Mouse (Mus musculus): ENCODE measurements at regions not wholly inside any gene's neighbourhood (a gene's known extent, or its start where the extent isn't known, plus 50 kb on each side); places are given as distances from the start of the nearest gene placed in this dataset.
A peak's percentile ranks its signal among the peaks of the same experiment; 100 is the strongest.

- Histone ChIP-seq H3K9me3 (peaks cover 5% of the 10 kb centered on the region; the same call in 1 of the 2 replicates), H3K4me2 (no peak overlapping the region), H3K9ac (no peak overlapping the region), H3K36me3 (no peaks in the 10 kb centered on the region), H3K27me3 (replicated peaks) (no peaks in the 10 kb centered on the region), H3K4me1 (no peaks in the 10 kb centered on the region), H3K4me3 (no peak overlapping the region), H3K27ac (replicated peaks) (no peak overlapping the region)
- WGBS: 49% methylated on average over 4 of the region's 4 CpGs
- no peak for ATAC-seq (ENCODE audit: extremely low read depth, insufficient number of reproducible peaks, low FRiP score, low TSS enrichment)
These were observed 2157.1 kb downstream of the 4930444P10Rik start for GRCm38 (mm10) chr1:13935938-13936491.

- no peak overlapping the region for H3K4me3 ChIP-seq
- ATAC-seq (ENCODE audit: extremely low read depth, insufficient number of reproducible peaks, low FRiP score, low TSS enrichment): no peak
- no peak overlapping the region for H3K9ac ChIP-seq
- H3K9me3 ChIP-seq: no peaks in the 10 kb centered on the region
- WGBS: 71% methylated on average over 2 of the region's 2 CpGs
- no peak overlapping the region for H3K4me2 ChIP-seq
- no peak overlapping the region for H3K27ac ChIP-seq (replicated peaks)
- no peaks in the 10 kb centered on the region for H3K27me3 ChIP-seq (replicated peaks)
- H3K36me3 ChIP-seq: no peaks in the 10 kb centered on the region
- H3K4me1 ChIP-seq: peaks cover 12% of the 10 kb centered on the region
These were observed 2164.4 kb downstream of the 4930444P10Rik start for GRCm38 (mm10) chr1:13928679-13929078.

GRCm38 (mm10) chr1:13927964-13928363 lies 2165.2 kb downstream of the 4930444P10Rik start:
- no peak overlapping the region for H3K4me3 ChIP-seq
- no peak overlapping the region for H3K27ac ChIP-seq (replicated peaks)
- ATAC-seq (ENCODE audit: extremely low read depth, insufficient number of reproducible peaks, low FRiP score, low TSS enrichment): no peak
- no peak overlapping the region for H3K9ac ChIP-seq
- no peaks in the 10 kb centered on the region for H3K27me3 ChIP-seq (replicated peaks)
- no peak overlapping the region for H3K4me2 ChIP-seq
- H3K4me1 ChIP-seq: peaks cover 12% of the 10 kb centered on the region
- 48% methylated on average over 2 of the region's 2 CpGs for whole genome bisulfite sequencing
- H3K36me3 ChIP-seq: no peaks in the 10 kb centered on the region
- H3K9me3 ChIP-seq: no peaks in the 10 kb centered on the region

GRCm38 (mm10) chr1:13925994-13926393 lies 2167.1 kb downstream of the 4930444P10Rik start:
- peaks cover 12% of the 10 kb centered on the region for H3K4me1 ChIP-seq
- no peak for ATAC-seq (ENCODE audit: extremely low read depth, insufficient number of reproducible peaks, low FRiP score, low TSS enrichment)
- H3K4me3 ChIP-seq: no peak overlapping the region
- H3K4me2 ChIP-seq: no peak overlapping the region
- H3K9me3 ChIP-seq: peaks cover 15% of the 10 kb centered on the region
- no peaks in the 10 kb centered on the region for H3K36me3 ChIP-seq
- H3K27ac ChIP-seq (replicated peaks): peak overlapping the region; percentile 43
- no peaks in the 10 kb centered on the region for H3K27me3 ChIP-seq (replicated peaks)
- 33% methylated on average over 2 of the region's 2 CpGs for WGBS
- H3K9ac ChIP-seq: no peak overlapping the region

- Histone ChIP-seq H3K4me2 (no peak overlapping the region), H3K27me3 (replicated peaks) (no peaks in the 10 kb centered on the region), H3K27ac (replicated peaks) (no peak overlapping the region), H3K9ac (no peak overlapping the region), H3K9me3 (no peaks in the 10 kb centered on the region), H3K36me3 (no peaks in the 10 kb centered on the region), H3K4me3 (no peak overlapping the region), H3K4me1 (no peaks in the 10 kb centered on the region)
- ATAC-seq (ENCODE audit: extremely low read depth, insufficient number of reproducible peaks, low FRiP score, low TSS enrichment): no peak
- 81% methylated on average over 5 of the region's 5 CpGs for WGBS
These were observed 2177.9 kb downstream of the 4930444P10Rik start for GRCm38 (mm10) chr1:13915216-13915615.

- no peaks in the 10 kb centered on the region for H3K36me3 ChIP-seq
- no peaks in the 10 kb centered on the region for H3K27me3 ChIP-seq (replicated peaks)
- H3K27ac ChIP-seq (replicated peaks): no peak overlapping the region
- H3K4me3 ChIP-seq: no peak overlapping the region
- 70% methylated on average over 2 of the region's 2 CpGs for WGBS
- no peak overlapping the region for H3K4me2 ChIP-seq
- no peak overlapping the region for H3K9ac ChIP-seq
- no peaks in the 10 kb centered on the region for H3K9me3 ChIP-seq
- no peaks in the 10 kb centered on the region for H3K4me1 ChIP-seq
- no peak for ATAC-seq (ENCODE audit: extremely low read depth, insufficient number of reproducible peaks, low FRiP score, low TSS enrichment)
These were observed 2214.0 kb downstream of the 4930444P10Rik start for GRCm38 (mm10) chr1:13879126-13879525.

- no peak overlapping the region for H3K27ac ChIP-seq (replicated peaks)
- no peak overlapping the region for H3K9ac ChIP-seq
- no peak overlapping the region for H3K4me2 ChIP-seq
- H3K4me3 ChIP-seq: no peak overlapping the region
- no peak for ATAC-seq (ENCODE audit: extremely low read depth, insufficient number of reproducible peaks, low FRiP score, low TSS enrichment)
- H3K9me3 ChIP-seq: no peaks in the 10 kb centered on the region
- H3K4me1 ChIP-seq: no peaks in the 10 kb centered on the region
- H3K36me3 ChIP-seq: no peaks in the 10 kb centered on the region
- no peaks in the 10 kb centered on the region for H3K27me3 ChIP-seq (replicated peaks)
These were observed 2219.2 kb downstream of the 4930444P10Rik start for GRCm38 (mm10) chr1:13873925-13874324.

GRCm38 (mm10) chr1:13872536-13872935 lies 2220.6 kb downstream of the 4930444P10Rik start:
- H3K4me3 ChIP-seq: no peak overlapping the region
- H3K9me3 ChIP-seq: no peaks in the 10 kb centered on the region
- H3K4me2 ChIP-seq: no peak overlapping the region
- H3K27ac ChIP-seq (replicated peaks): no peak overlapping the region
- H3K4me1 ChIP-seq: no peaks in the 10 kb centered on the region
- no peak for ATAC-seq (ENCODE audit: extremely low read depth, insufficient number of reproducible peaks, low FRiP score, low TSS enrichment)
- no peaks in the 10 kb centered on the region for H3K36me3 ChIP-seq
- H3K27me3 ChIP-seq (replicated peaks): no peaks in the 10 kb centered on the region
- no peak overlapping the region for H3K9ac ChIP-seq

- no peak overlapping the region for H3K4me2 ChIP-seq
- H3K9me3 ChIP-seq: no peaks in the 10 kb centered on the region
- H3K27me3 ChIP-seq (replicated peaks): no peaks in the 10 kb centered on the region
- WGBS: 76% methylated on average over 3 of the region's 3 CpGs
- no peak overlapping the region for H3K9ac ChIP-seq
- ATAC-seq (ENCODE audit: extremely low read depth, insufficient number of reproducible peaks, low FRiP score, low TSS enrichment): no peak
- H3K4me1 ChIP-seq: no peaks in the 10 kb centered on the region
- no peak overlapping the region for H3K27ac ChIP-seq (replicated peaks)
- H3K36me3 ChIP-seq: no peaks in the 10 kb centered on the region
- no peak overlapping the region for H3K4me3 ChIP-seq
These were observed 2222.4 kb downstream of the 4930444P10Rik start for GRCm38 (mm10) chr1:13870631-13871286.

- no peak overlapping the region for H3K4me3 ChIP-seq
- no peak overlapping the region for H3K4me2 ChIP-seq
- ATAC-seq (ENCODE audit: extremely low read depth, insufficient number of reproducible peaks, low FRiP score, low TSS enrichment): no peak
- no peaks in the 10 kb centered on the region for H3K4me1 ChIP-seq
- no peak overlapping the region for H3K9ac ChIP-seq
- no peaks in the 10 kb centered on the region for H3K36me3 ChIP-seq
- no peaks in the 10 kb centered on the region for H3K27me3 ChIP-seq (replicated peaks)
- H3K9me3 ChIP-seq: no peaks in the 10 kb centered on the region
- no peak overlapping the region for H3K27ac ChIP-seq (replicated peaks)
These were observed 2227.4 kb downstream of the 4930444P10Rik start for GRCm38 (mm10) chr1:13865713-13866112.

GRCm38 (mm10) chr1:13863712-13864111 lies 2229.4 kb downstream of the 4930444P10Rik start:
- no peak overlapping the region for H3K4me2 ChIP-seq
- H3K4me3 ChIP-seq: no peak overlapping the region
- no peaks in the 10 kb centered on the region for H3K9me3 ChIP-seq
- no peak for ATAC-seq (ENCODE audit: extremely low read depth, insufficient number of reproducible peaks, low FRiP score, low TSS enrichment)
- no peaks in the 10 kb centered on the region for H3K36me3 ChIP-seq
- no peaks in the 10 kb centered on the region for H3K4me1 ChIP-seq
- H3K27me3 ChIP-seq (replicated peaks): no peaks in the 10 kb centered on the region
- H3K27ac ChIP-seq (replicated peaks): no peak overlapping the region
- no peak overlapping the region for H3K9ac ChIP-seq
- WGBS: 28% methylated on average over 1 of the region's 1 CpGs

- H3K9me3 ChIP-seq: no peaks in the 10 kb centered on the region
- no peak overlapping the region for H3K9ac ChIP-seq
- H3K27me3 ChIP-seq (replicated peaks): no peaks in the 10 kb centered on the region
- H3K4me3 ChIP-seq: no peak overlapping the region
- no peaks in the 10 kb centered on the region for H3K4me1 ChIP-seq
- WGBS: 65% methylated on average over 5 of the region's 5 CpGs
- ATAC-seq (ENCODE audit: extremely low read depth, insufficient number of reproducible peaks, low FRiP score, low TSS enrichment): no peak
- no peak overlapping the region for H3K4me2 ChIP-seq
- no peaks in the 10 kb centered on the region for H3K36me3 ChIP-seq
- H3K27ac ChIP-seq (replicated peaks): no peak overlapping the region
These were observed 2232.0 kb downstream of the 4930444P10Rik start for GRCm38 (mm10) chr1:13861070-13861511.

All from heart, embryonic 13.5 days (tissue).